Mouse (Mus musculus) CH12.LX (cell line): ENCODE data around the gene Tmem237. TPM values are rescaled to one million over a fixed set of nuclear protein-coding genes. Genes with fewer than 3 reads are reported as not detected.

Experiments
- DNase-seq: peaks from one replicate; pipeline ENCODE4 v3.0.0-alpha.2; 2013; ENCODE audit errors: extremely low read depth
- H3K27ac ChIP-seq: 2 replicates; pipeline ENCODE4 v1.5.1; 2012; ENCODE audit warnings: low read depth, mild to moderate bottlenecking, control low read depth, moderate library complexity; ENCODE audit not compliant: insufficient read depth
- H3K27me3 ChIP-seq: replicated peaks from 2 replicates; pipeline ENCODE3; 2012; ENCODE audit warnings: inconsistent platforms
- H3K36me3 ChIP-seq, 2 experiments: replicated peaks in 1 of 2; 2 replicates each; pipeline versions ENCODE3 to v1.6.1; 2012; ENCODE audit warnings: inconsistent platforms in 1 of 2, low read length in 1 of 2, mild to moderate bottlenecking in 1 of 2, mixed read lengths in 1 of 2, moderate library complexity in 1 of 2; ENCODE audit not compliant: control insufficient read depth in 1 of 2, insufficient read depth in 1 of 2
- H3K4me1 ChIP-seq, 2 experiments: 2 replicates each; pipeline ENCODE4 v1.6.1; 2012; ENCODE audit warnings: inconsistent platforms in 1 of 2, moderate library complexity in 1 of 2; ENCODE audit not compliant: insufficient read depth in 2 of 2, control insufficient read depth in 1 of 2
- H3K4me2 ChIP-seq: 2 replicates; pipeline ENCODE4 v1.6.1; 2012; ENCODE audit warnings: low read depth, mild to moderate bottlenecking, control low read depth; ENCODE audit not compliant: poor library complexity, insufficient read depth, severe bottlenecking
- H3K4me3 ChIP-seq, 3 experiments: fragments of 150-350 bp in 1 of 3; sonication (generic) in 1 of 3; replicated peaks in 1 of 3; 2 replicates each; pipeline versions ENCODE3 to v1.5.1; 2011 to 2012; ENCODE audit warnings: low read depth in 2 of 3, low read length in 2 of 3, mild to moderate bottlenecking in 2 of 3, moderate library complexity in 2 of 3, control low read depth in 1 of 3, improper control_type of control experiment in 1 of 3, inconsistent platforms in 1 of 3, mixed read lengths in 1 of 3; ENCODE audit not compliant: poor library complexity in 1 of 3
- H3K79me2 ChIP-seq: replicated peaks from 2 replicates; pipeline ENCODE4 v1.6.1; 2012; ENCODE audit warnings: mild to moderate bottlenecking, moderate library complexity; ENCODE audit not compliant: control insufficient read depth, poor library complexity, insufficient read depth, severe bottlenecking; ENCODE audit errors: extremely low read depth
- H3K9ac ChIP-seq: 2 replicates; pipeline ENCODE4 v1.6.1; 2012; ENCODE audit warnings: low read depth, mild to moderate bottlenecking, control low read depth, moderate library complexity; ENCODE audit not compliant: insufficient read depth
- H3K9me3 ChIP-seq: replicated peaks from 2 replicates; pipeline ENCODE3; 2012; ENCODE audit warnings: low read length, inconsistent platforms, mixed read lengths
- BHLHE40 ChIP-seq: IDR thresholded peaks from 2 replicates; pipeline ENCODE4 v1.6.1; 2011; ENCODE audit warnings: mild to moderate bottlenecking, low read depth, low read length, improper control_type of control experiment
- ELF1 ChIP-seq: IDR thresholded peaks from 2 replicates; pipeline ENCODE4 v1.6.1; 2014; ENCODE audit warnings: low read depth, mild to moderate bottlenecking, inconsistent platforms, low read length, improper control_type of control experiment
- EP300 ChIP-seq: IDR thresholded peaks from 2 replicates; pipeline ENCODE4 v1.6.1; 2011; ENCODE audit warnings: low read length, improper control_type of control experiment
- ETS1 ChIP-seq: conservative IDR thresholded peaks from 2 replicates; pipeline ENCODE4 v1.6.1; 2012; ENCODE audit warnings: low read depth, mild to moderate bottlenecking, inconsistent platforms, low read length, improper control_type of control experiment, moderate library complexity
- JUN ChIP-seq: IDR thresholded peaks from 2 replicates; pipeline ENCODE4 v1.6.1; 2011; ENCODE audit warnings: low read depth, mild to moderate bottlenecking, low read length, improper control_type of control experiment, moderate library complexity; ENCODE audit not compliant: insufficient read depth
- MAFK ChIP-seq: IDR thresholded peaks from 2 replicates; pipeline ENCODE4 v1.6.1; 2011; ENCODE audit warnings: low read length, improper control_type of control experiment; ENCODE audit not compliant: insufficient replicate concordance
- MAZ ChIP-seq: IDR thresholded peaks from 2 replicates; pipeline ENCODE4 v1.6.1; 2012; ENCODE audit warnings: low read depth, mild to moderate bottlenecking, inconsistent platforms, low read length, improper control_type of control experiment, moderate library complexity
- MYC ChIP-seq: IDR thresholded peaks from 2 replicates; pipeline ENCODE4 v1.6.1; 2011; ENCODE audit warnings: low read depth, mild to moderate bottlenecking, improper control_type of control experiment, low read length
- NELFE ChIP-seq: IDR thresholded peaks from 2 replicates; pipeline ENCODE4 v1.6.1; 2011; ENCODE audit warnings: low read depth, low read length, improper control_type of control experiment
- NRF1 ChIP-seq: IDR thresholded peaks from 2 replicates; pipeline ENCODE4 v1.6.1; 2014; ENCODE audit warnings: low read depth, mild to moderate bottlenecking, inconsistent platforms, low read length, improper control_type of control experiment, moderate library complexity
- RAD21 ChIP-seq: IDR thresholded peaks from 2 replicates; pipeline ENCODE4 v1.6.1; 2011; ENCODE audit warnings: low read depth, mild to moderate bottlenecking, low read length, improper control_type of control experiment, moderate library complexity
- RCOR1 ChIP-seq: conservative IDR thresholded peaks from 2 replicates; pipeline ENCODE4 v1.6.1; 2012; ENCODE audit warnings: low read depth, mild to moderate bottlenecking, inconsistent platforms, low read length, improper control_type of control experiment
- TBP ChIP-seq: conservative IDR thresholded peaks from 2 replicates; pipeline ENCODE4 v1.6.1; 2011; ENCODE audit warnings: low read depth, low read length, improper control_type of control experiment
- UBTF ChIP-seq: IDR thresholded peaks from 2 replicates; pipeline ENCODE4 v1.6.1; 2012; ENCODE audit warnings: low read depth, mild to moderate bottlenecking, inconsistent platforms, low read length, improper control_type of control experiment, moderate library complexity
- USF1 ChIP-seq: IDR thresholded peaks from 2 replicates; pipeline ENCODE4 v1.6.1; 2014; ENCODE audit warnings: low read depth, mild to moderate bottlenecking, inconsistent platforms, low read length, improper control_type of control experiment
- USF2 ChIP-seq: conservative IDR thresholded peaks from 2 replicates; pipeline ENCODE4 v1.6.1; 2011; ENCODE audit warnings: low read depth, low read length, improper control_type of control experiment
- ZMIZ1 ChIP-seq: IDR thresholded peaks from 2 replicates; pipeline ENCODE4 v1.6.1; 2012; ENCODE audit warnings: low read depth, mild to moderate bottlenecking, inconsistent platforms, low read length, improper control_type of control experiment
- dilution Hi-C: fragments of 300-500 bp; cut with MboI; formaldehyde crosslinking; loops from 2 replicates; pipeline ENCODE4 v1.14.3; 2020; ENCODE audit warnings: low sequenced_read_pairs; ENCODE audit not compliant: extremely low pct_unique_long_range_greater_than_20kb, extremely low pct_ligation_motif_present
- in situ Hi-C: fragments of 300-500 bp; cut with MboI; formaldehyde crosslinking; loops from 3 replicates; pipeline ENCODE4 v1.14.3; 2019; ENCODE audit warnings: low sequenced_read_pairs, low pct_ligation_motif_present, low pct_unique_long_range_greater_than_20kb, mixed read lengths
- polyA plus RNA-seq: library from polyadenylated mRNA; unstranded; fragments of >175 nt; gene quantifications from 2 replicates; pipeline ENCODE4 v1.2.1, GENCODE M21; 2012; ENCODE audit warnings: low read depth; ENCODE audit not compliant: insufficient read length
- total RNA-seq, 2 experiments: library from RNA; depleted of rRNA; stranded (reverse); fragments of 300-350 nt in 1 of 2; fragments of >200 nt in 1 of 2; gene quantifications; 2 replicates each; pipeline ENCODE4 v1.2.3; 2012 to 2014

Gene Tmem237
- total and polyA plus RNA-seq, 3 experiments: 4.0 to 10.3 (median 8.2) TPM

DNA sequence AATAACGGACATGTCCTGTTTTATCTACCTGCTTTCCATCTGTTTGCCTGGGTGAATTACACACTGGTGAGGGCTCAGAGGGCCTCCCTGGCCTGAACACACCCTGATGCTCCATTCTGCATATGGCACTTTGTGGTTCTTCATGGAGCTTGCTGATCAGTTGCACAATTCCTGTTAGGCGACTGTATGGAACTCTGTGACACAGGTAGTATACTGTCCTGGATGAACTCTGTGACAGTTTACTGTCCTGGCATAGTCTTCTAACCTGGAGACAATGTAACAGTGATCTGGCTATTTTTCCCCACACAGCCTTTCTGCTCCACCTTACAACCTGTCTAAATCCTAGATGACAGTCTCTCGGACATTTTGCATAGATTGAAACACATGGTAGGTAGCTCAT is 38.9 kb upstream of the Tmem237 start:
- no peak for DNase-seq
- no peak overlapping the region for H3K4me2 ChIP-seq
- no peaks in the 10 kb centered on the region for H3K79me2 ChIP-seq
- H3K27ac ChIP-seq: no peak overlapping the region
- no peaks in the 10 kb centered on the region for H3K9me3 ChIP-seq
- H3K36me3 ChIP-seq: peaks cover 10 to 32% of the 10 kb centered on the region in 2 experiments
- H3K4me1 ChIP-seq: peaks cover 3 to 23% of the 10 kb centered on the region in 2 experiments; a peak in 3 of 4 replicates
- no peak overlapping the region for H3K9ac ChIP-seq
- dilution Hi-C loops: no loop called here
- in situ Hi-C loops: no loop called here
- no peaks in the 10 kb centered on the region for H3K27me3 ChIP-seq
- no peak overlapping the region for H3K4me3 ChIP-seq
- TF ChIP-seq USF1: no peak
- TF ChIP-seq RCOR1: no peak
- TF ChIP-seq UBTF: no peak
- TF ChIP-seq MYC: no peak
- TF ChIP-seq JUN: no peak
- no peak for TF ChIP-seq ELF1
- TF ChIP-seq MAFK: no peak
- no peak for TF ChIP-seq ETS1
- TF ChIP-seq MAZ: no peak
- TF ChIP-seq EP300: no peak
- TF ChIP-seq NELFE: no peak
- no peak for TF ChIP-seq TBP
- TF ChIP-seq NRF1: no peak
- no peak for TF ChIP-seq RAD21

DNA sequence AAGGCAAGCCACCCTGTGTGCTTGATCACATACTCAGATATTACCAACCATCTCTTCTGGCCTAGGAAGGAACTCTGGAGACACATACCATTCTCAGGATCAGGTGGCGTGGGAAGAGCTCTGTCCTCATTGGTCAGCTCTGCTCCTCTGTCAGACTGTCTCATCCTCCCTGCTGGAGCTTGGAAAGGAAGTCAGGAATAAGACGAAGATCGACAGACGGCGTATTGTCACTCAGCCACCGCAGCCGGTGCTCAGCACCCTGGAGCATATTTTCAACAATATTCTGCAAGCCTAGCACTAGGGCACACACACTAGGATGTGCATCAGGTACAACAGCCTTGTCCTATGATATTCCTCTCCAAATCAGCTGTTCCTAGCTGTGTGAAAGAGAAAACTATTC is 38.3 kb upstream of the Tmem237 start:
- Histone ChIP-seq H3K4me2 (no peak overlapping the region), H3K9me3 (no peaks in the 10 kb centered on the region), H3K9ac (no peak overlapping the region), H3K36me3 (peaks cover 7 to 26% of the 10 kb centered on the region in 2 experiments), H3K27ac (no peak overlapping the region), H3K79me2 (no peaks in the 10 kb centered on the region), H3K4me1 (peaks cover 3 to 17% of the 10 kb centered on the region in 2 experiments; a peak in 3 of 4 replicates), H3K4me3 (no peak overlapping the region), H3K27me3 (no peaks in the 10 kb centered on the region)
- TF ChIP-seq ELF1: no peak
- no peak for TF ChIP-seq ZMIZ1
- no peak for TF ChIP-seq NELFE
- no peak for TF ChIP-seq BHLHE40
- TF ChIP-seq USF2: no peak
- in situ Hi-C loops (no loop called here), dilution Hi-C loops (no loop called here)
- no peak for DNase-seq
